Mouse (Mus musculus): ENCODE results near the gene Tbx3.

GRCm38 (mm10) chr5:119681011-119681832, 10.8 kb downstream of the Tbx3 start:
- no peak for TF ChIP-seq CTCF (IDR thresholded peaks at IDR 0.05; ENCODE audit: low read depth)
- TF ChIP-seq EP300 (IDR thresholded peaks at IDR 0.05; ENCODE audit: low read depth) = no peak

Measured in heart, postnatal 0 days (tissue).